Mouse (Mus musculus) kidney, adult 2 months (tissue): ENCODE results near the gene Mbnl2. TPM values are rescaled to one million over a fixed set of nuclear protein-coding genes. Genes with fewer than 3 reads are reported as not detected.

Experiments used
- DNase-seq: peaks from one replicate; pipeline ENCODE4 v3.0.0; 2021
- H3K27ac ChIP-seq: fragments of 200-500 bp; 2 replicates; pipeline ENCODE4 v1.5.1; 2012; ENCODE audit warnings: low read depth, low read length, control low read depth, inconsistent platforms; ENCODE audit not compliant: insufficient read depth
- H3K27me3 ChIP-seq: fragments of 200-500 bp; replicated peaks from 2 replicates; pipeline ENCODE4 v1.6.1; 2012; ENCODE audit warnings: mild to moderate bottlenecking, moderate library complexity, low read length, inconsistent platforms; ENCODE audit not compliant: control insufficient read depth, insufficient read depth
- H3K36me3 ChIP-seq: fragments of 200-500 bp; 2 replicates; pipeline ENCODE4 v1.6.1; 2012; ENCODE audit warnings: mild to moderate bottlenecking, moderate library complexity, low read length, inconsistent platforms; ENCODE audit not compliant: control insufficient read depth, insufficient read depth
- H3K4me1 ChIP-seq: fragments of 200-500 bp; 2 replicates; pipeline ENCODE4 v1.6.1; 2011; ENCODE audit warnings: low read length; ENCODE audit not compliant: control insufficient read depth, insufficient read depth
- H3K4me3 ChIP-seq: fragments of 200-500 bp; 2 replicates; pipeline ENCODE4 v1.5.1; 2011; ENCODE audit warnings: mild to moderate bottlenecking, low read depth, low read length, control low read depth; ENCODE audit not compliant: insufficient read depth
- CTCF ChIP-seq: fragments of 200-500 bp; conservative IDR thresholded peaks from 2 replicates; pipeline ENCODE4 v1.5.1; 2011; ENCODE audit warnings: low read depth, mild to moderate bottlenecking, control low read depth, low read length, moderate library complexity, mixed read lengths; ENCODE audit not compliant: insufficient read depth, insufficient read length
- POLR2A ChIP-seq: fragments of 200-500 bp; IDR thresholded peaks from one replicate; pipeline ENCODE4 v1.6.1; 2011; ENCODE audit warnings: low read depth, low read length, control low read depth
- WGBS: fragments of 180-500 bp; shearing (Covaris S2); methylation state at CpG from one replicate; pipeline ENCODE4 v1.1.7; 2018; 5-methylcytosine and 5-hydroxymethylcytosine counted together
- polyA plus RNA-seq: library from polyadenylated mRNA; depleted of rRNA; stranded (reverse); fragments of >200 nt; gene quantifications from 2 replicates; pipeline ENCODE4 v1.2.3, GENCODE M21; 2012

Gene Mbnl2
- polyA plus RNA-seq, 1 experiment: 50.0 TPM

DNA sequence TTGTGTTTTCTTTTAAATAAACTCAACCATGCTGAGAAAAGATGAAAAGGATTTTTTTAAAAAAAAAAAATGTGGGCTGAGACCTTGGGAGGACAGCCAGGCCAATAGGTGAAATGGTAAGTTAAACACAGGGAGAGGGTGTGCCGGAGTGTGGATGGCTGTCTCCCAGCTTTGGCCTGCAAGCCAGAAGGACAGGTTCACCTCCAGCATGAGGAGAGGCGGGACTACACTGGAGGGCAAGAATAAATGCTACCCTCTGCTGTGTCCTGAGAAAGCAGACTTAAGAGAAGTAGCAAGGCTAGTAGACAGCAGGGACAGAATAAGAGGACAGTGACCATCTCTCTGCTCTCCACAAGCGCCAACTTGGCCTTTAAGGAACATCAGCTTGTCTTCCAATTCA, 130.1 kb downstream of the Mbnl2 start:
- 72% methylated on average over 3 of the region's 3 CpGs for WGBS
- H3K27me3 ChIP-seq: no peaks in the 10 kb centered on the region
- no peak overlapping the region for H3K4me3 ChIP-seq
- no peaks in the 10 kb centered on the region; the same call in 1 of the 2 replicates for H3K4me1 ChIP-seq
- H3K36me3 ChIP-seq: no peaks in the 10 kb centered on the region; the same call in none of the 2 replicates
- DNase-seq: peak; percentile 38
- H3K27ac ChIP-seq: peak overlapping the region; percentile 53
- TF ChIP-seq POLR2A (no peak), CTCF (no peak)

DNA sequence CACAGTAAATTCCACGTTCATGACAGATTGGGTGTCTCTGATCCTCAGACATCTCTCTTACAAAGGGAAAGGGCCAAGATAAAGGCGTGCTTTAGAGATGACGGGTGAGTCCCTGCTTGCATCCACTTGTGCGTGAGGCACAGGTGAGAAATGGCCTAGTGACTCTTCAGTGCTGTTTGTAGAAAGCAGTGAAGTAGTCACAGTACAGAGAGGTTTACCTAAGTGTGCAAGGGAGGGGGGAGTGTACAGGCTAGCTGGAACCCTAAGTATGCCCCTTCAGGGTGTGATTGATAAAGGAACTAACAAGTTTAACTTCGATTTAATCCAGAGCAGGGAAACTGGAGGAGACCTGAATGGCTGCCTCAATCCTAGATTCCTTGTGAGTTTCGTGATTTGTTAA, 130.8 kb downstream of the Mbnl2 start:
- H3K4me3 ChIP-seq: no peak overlapping the region
- H3K4me1 ChIP-seq: no peaks in the 10 kb centered on the region; the same call in 1 of the 2 replicates
- H3K27me3 ChIP-seq: no peaks in the 10 kb centered on the region
- H3K36me3 ChIP-seq: no peaks in the 10 kb centered on the region; the same call in none of the 2 replicates
- no peak overlapping the region for H3K27ac ChIP-seq
- DNase-seq: no peak
- TF ChIP-seq CTCF (no peak), POLR2A (no peak)
- 87% methylated on average over 6 of the region's 6 CpGs for WGBS

DNA sequence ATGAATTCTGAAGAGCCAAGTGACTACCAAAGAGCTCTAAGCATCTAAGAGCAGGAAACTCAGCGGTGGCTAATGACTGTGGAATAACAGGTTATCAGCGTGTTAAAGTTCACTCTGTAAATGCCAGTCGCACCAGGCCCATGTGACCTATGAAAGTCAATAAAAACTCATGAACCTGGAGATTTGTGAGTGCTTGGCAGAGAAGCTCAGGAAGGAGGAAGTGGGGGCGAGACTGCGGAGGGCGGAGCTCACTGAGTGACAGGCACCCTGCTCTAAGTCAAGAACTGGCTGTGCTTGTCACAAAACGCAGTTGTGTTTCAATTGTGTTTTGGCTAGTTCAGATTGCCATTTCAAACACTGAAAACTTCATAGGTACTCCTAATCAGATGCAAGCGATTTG, 131.4 kb downstream of the Mbnl2 start:
- DNase-seq: peak; percentile 73
- no peaks in the 10 kb centered on the region; the same call in 1 of the 2 replicates for H3K4me1 ChIP-seq
- no peaks in the 10 kb centered on the region for H3K27me3 ChIP-seq
- no peak overlapping the region for H3K27ac ChIP-seq
- WGBS: 27% methylated on average over 8 of the region's 8 CpGs
- TF ChIP-seq CTCF: no peak
- TF ChIP-seq POLR2A: no peak
- H3K4me3 ChIP-seq: no peak overlapping the region
- no peaks in the 10 kb centered on the region; the same call in none of the 2 replicates for H3K36me3 ChIP-seq

DNA sequence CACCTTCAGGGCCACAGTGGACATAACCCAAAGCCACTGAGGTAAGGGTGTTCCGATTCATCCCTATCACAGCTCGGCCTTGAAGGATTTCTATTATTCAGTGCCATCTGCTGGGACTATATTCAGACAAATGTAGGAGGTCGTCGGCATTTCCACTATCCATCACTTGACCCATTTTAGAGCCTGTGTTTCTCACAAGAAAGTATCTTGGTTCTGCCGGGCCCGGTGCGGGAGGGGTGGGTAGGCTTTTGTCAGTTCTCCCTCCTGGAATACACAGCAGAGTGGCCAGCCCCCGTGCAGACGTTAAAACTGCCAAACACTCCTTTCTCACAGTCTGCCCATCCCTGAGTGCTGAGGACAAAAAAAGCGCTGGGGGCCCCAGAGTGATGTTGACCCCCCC, 134.4 kb downstream of the Mbnl2 start:
- Histone ChIP-seq H3K27me3 (no peaks in the 10 kb centered on the region), H3K4me3 (no peak overlapping the region), H3K4me1 (no peaks in the 10 kb centered on the region; the same call in 1 of the 2 replicates), H3K36me3 (peaks cover under 1% of the 10 kb centered on the region; the same call in 1 of the 2 replicates), H3K27ac (no peak overlapping the region)
- no peak for DNase-seq
- TF ChIP-seq CTCF (no peak), POLR2A (no peak)
- 94% methylated on average over 10 of the region's 10 CpGs for WGBS

DNA sequence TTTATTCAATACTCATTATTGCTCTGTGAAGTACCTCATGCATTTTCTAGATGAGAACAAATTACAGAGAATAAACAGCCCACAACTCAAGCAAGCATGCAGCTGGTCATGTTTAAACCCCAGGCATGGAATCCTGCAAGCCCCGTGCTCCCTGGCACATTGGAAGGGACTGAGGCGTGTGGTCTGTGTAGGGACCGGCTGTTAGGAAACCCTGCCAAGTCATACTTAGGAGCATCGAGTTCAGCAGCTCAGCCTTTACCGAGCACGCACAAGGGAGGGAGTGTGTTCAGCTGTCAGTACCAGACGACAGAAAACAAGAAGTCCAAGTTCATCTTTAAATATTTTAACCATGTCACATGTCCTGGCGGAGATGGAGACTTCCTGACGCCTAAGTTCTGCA, 141.4 kb downstream of the Mbnl2 start:
- Histone ChIP-seq H3K4me1 (no peaks in the 10 kb centered on the region), H3K36me3 (peaks cover 1% of the 10 kb centered on the region; the same call in 1 of the 2 replicates), H3K27ac (no peak overlapping the region), H3K4me3 (no peak overlapping the region), H3K27me3 (no peaks in the 10 kb centered on the region)
- 67% methylated on average over 9 of the region's 9 CpGs for WGBS
- TF ChIP-seq POLR2A (no peak), CTCF (no peak)
- DNase-seq: no peak

DNA sequence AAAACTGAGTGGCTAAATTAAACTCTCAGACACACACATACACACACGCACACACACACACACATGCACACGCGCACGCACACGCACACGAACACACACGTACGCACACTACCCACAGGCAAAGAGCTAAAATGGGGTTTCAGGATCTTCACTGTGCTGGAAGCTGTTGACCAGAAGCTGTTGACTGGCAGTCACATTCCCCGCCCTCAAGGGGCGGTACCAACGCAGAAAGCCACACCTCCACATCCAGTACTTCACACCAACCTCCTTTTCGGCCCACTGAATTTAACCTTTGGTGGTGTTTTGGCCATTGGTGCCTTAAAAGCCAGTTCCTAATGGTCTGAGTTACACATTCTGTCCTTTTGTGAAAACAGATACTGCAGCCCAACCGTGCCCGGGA, 143.5 kb downstream of the Mbnl2 start:
- WGBS: 73% methylated on average over 14 of the region's 14 CpGs
- H3K27ac ChIP-seq: no peak overlapping the region
- no peak overlapping the region for H3K4me3 ChIP-seq
- H3K36me3 ChIP-seq: peaks cover 3% of the 10 kb centered on the region
- no peaks in the 10 kb centered on the region for H3K27me3 ChIP-seq
- H3K4me1 ChIP-seq: no peaks in the 10 kb centered on the region
- no peak for DNase-seq
- TF ChIP-seq POLR2A: no peak
- no peak for TF ChIP-seq CTCF

DNA sequence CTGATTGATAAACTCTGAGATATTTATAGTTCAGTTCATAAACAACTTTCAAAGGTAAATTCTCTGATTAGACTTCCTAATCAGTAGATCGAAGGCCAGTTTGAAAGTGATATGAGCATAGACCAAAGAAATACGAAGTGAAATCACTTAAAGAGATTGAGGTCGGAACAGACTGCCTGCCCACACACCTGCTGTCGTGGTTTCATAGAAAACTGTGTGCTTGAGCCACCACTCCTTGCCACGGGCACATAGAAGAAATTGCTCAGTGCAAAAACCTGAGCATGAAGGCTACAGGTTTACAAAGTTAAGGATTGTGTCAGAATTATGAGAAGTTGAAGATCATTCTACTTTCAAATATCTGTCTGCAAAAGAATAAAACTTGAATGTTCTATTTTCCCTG, 153.0 kb downstream of the Mbnl2 start:
- Histone ChIP-seq H3K27me3 (no peaks in the 10 kb centered on the region), H3K36me3 (peaks cover 12% of the 10 kb centered on the region; the same call in 1 of the 2 replicates), H3K27ac (no peak overlapping the region), H3K4me3 (no peak overlapping the region), H3K4me1 (no peaks in the 10 kb centered on the region)
- DNase-seq: no peak
- 84% methylated on average over 5 of the region's 5 CpGs for WGBS
- no peak for TF ChIP-seq CTCF
- no peak for TF ChIP-seq POLR2A
